Mouse (Mus musculus) intestine, postnatal 0 days (tissue): ENCODE measurements around the gene Arl6. TPM values are rescaled to one million over a fixed set of nuclear protein-coding genes. Genes with fewer than 3 reads are reported as not detected.
A peak's percentile ranks its signal among the peaks of the same experiment; 100 is the strongest.

Source experiments
- ATAC-seq: fragments of 200-750 bp; cut with Nextera tagmentation; 2 replicates; pipeline ENCODE4 v1.8.0; 2017; ENCODE audit warnings: mild to moderate bottlenecking, moderate TSS enrichment, moderate library complexity
- H3K27ac ChIP-seq: fragments of 300-500 bp; sonication (generic); 2 replicates; pipeline ENCODE4 v1.5.1; 2014; ENCODE audit warnings: mild to moderate bottlenecking, low read depth, low read length, moderate library complexity
- H3K27me3 ChIP-seq: fragments of 300-500 bp; sonication (generic); replicated peaks from 2 replicates; pipeline ENCODE4 v1.6.1; 2014; ENCODE audit warnings: low read length, mixed read lengths; ENCODE audit not compliant: control insufficient read depth, insufficient read depth
- H3K36me3 ChIP-seq: fragments of 300-500 bp; sonication (generic); 2 replicates; pipeline ENCODE4 v1.6.1; 2014; ENCODE audit warnings: mild to moderate bottlenecking, moderate library complexity; ENCODE audit not compliant: control insufficient read depth, insufficient read depth
- H3K4me1 ChIP-seq: fragments of 300-500 bp; sonication (generic); replicated peaks from 2 replicates; pipeline ENCODE4 v1.6.1; 2014; ENCODE audit warnings: antibody characterized with exemption, low read length, mixed read lengths; ENCODE audit not compliant: control insufficient read depth, insufficient read depth
- H3K4me2 ChIP-seq: fragments of 300-500 bp; sonication (generic); replicated peaks from 2 replicates; pipeline ENCODE4 v1.6.1; 2014; ENCODE audit warnings: low read depth, mild to moderate bottlenecking, moderate library complexity
- H3K4me3 ChIP-seq: fragments of 300-500 bp; sonication (generic); 2 replicates; pipeline ENCODE4 v1.5.1; 2014; ENCODE audit warnings: low read depth, low read length
- H3K9ac ChIP-seq: fragments of 300-500 bp; sonication (generic); 2 replicates; pipeline ENCODE4 v1.6.1; 2014; ENCODE audit warnings: mild to moderate bottlenecking, low read depth, low read length
- H3K9me3 ChIP-seq: fragments of 300-500 bp; sonication (generic); 2 replicates; pipeline ENCODE4 v1.6.1; 2016; ENCODE audit warnings: mixed run types; ENCODE audit not compliant: control insufficient read depth
- CTCF ChIP-seq: sonication (generic); IDR thresholded peaks from 2 replicates; pipeline ENCODE4 v1.5.1; 2016; ENCODE audit warnings: low read depth, mild to moderate bottlenecking, control low read depth, antibody characterized with exemption, moderate library complexity
- WGBS: fragments of 180-500 bp; shearing (Covaris S2); extraction: QIAGEN DNeasy Blood & Tissue Kit; methylation state at CpG from one replicate; pipeline ENCODE4 v1.1.7; 2014; 5-methylcytosine and 5-hydroxymethylcytosine counted together
- polyA plus RNA-seq: library from polyadenylated mRNA; unstranded; fragments of >200 nt; fragmentation: Nextera tagmentation; extraction: Ambion mirVana; gene quantifications from 2 replicates; pipeline ENCODE4 v1.2.1, GENCODE M21; 2015

Gene Arl6
- polyA plus RNA-seq, 1 experiment from 2014 or later, result 9.9 TPM

GRCm38 (mm10) chr16:59600311-59601251 is 38.6 kb downstream of the Arl6 start, which contains the start of gene Crybg3:
Gene Crybg3, minus strand, starts transcription at chr16:59600979.
- peak within 1 kb of the TSS; percentile 88 for H3K9ac ChIP-seq
- no peaks in the 10 kb centered on the region for H3K4me1 ChIP-seq
- ATAC-seq, result peak; percentile 98
- under 1% methylated on average over 83 of the region's 90 CpGs for WGBS
- peak within 1 kb of the TSS; percentile 90 for H3K4me2 ChIP-seq
- no peaks in the 10 kb centered on the region for H3K9me3 ChIP-seq
- no peaks in the 10 kb centered on the region for H3K36me3 ChIP-seq
- H3K4me3 ChIP-seq, result peak within 1 kb of the TSS; percentile 89
- peak; percentile 30; the same call in 1 of the 2 replicates for TF ChIP-seq CTCF
- no peaks in the 10 kb centered on the region for H3K27me3 ChIP-seq
- H3K27ac ChIP-seq, result peak within 1 kb of the TSS; percentile 86

- TF ChIP-seq CTCF, result no peak
- Histone ChIP-seq H3K4me1 (no peaks in the 10 kb centered on the region), H3K36me3 (no peaks in the 10 kb centered on the region), H3K9me3 (no peaks in the 10 kb centered on the region), H3K27ac (no peak overlapping the region; the same call in 1 of the 2 replicates), H3K4me2 (peak overlapping the region; percentile 90), H3K27me3 (no peaks in the 10 kb centered on the region), H3K4me3 (peak overlapping the region; percentile 89), H3K9ac (peak overlapping the region; percentile 88; the same call in 1 of the 2 replicates)
- 34% methylated on average over 17 of the region's 17 CpGs for WGBS
- ATAC-seq, result no peak
These were observed 39.6 kb downstream of the Arl6 start for GRCm38 (mm10) chr16:59599411-59600265.

- Histone ChIP-seq H3K4me3 (peak overlapping the region; percentile 89; the same call in 1 of the 2 replicates), H3K9ac (no peak overlapping the region), H3K4me2 (peak overlapping the region; percentile 90), H3K27me3 (no peaks in the 10 kb centered on the region), H3K36me3 (no peaks in the 10 kb centered on the region), H3K9me3 (no peaks in the 10 kb centered on the region), H3K4me1 (no peaks in the 10 kb centered on the region), H3K27ac (no peak overlapping the region)
- 56% methylated on average over 4 of the region's 4 CpGs for WGBS
- ATAC-seq, result no peak
- TF ChIP-seq CTCF, result no peak
These were observed 40.2 kb downstream of the Arl6 start for GRCm38 (mm10) chr16:59598997-59599396.

- H3K9ac ChIP-seq, result no peak overlapping the region
- no peaks in the 10 kb centered on the region for H3K9me3 ChIP-seq
- no peaks in the 10 kb centered on the region for H3K4me1 ChIP-seq
- H3K27ac ChIP-seq, result no peak overlapping the region
- no peak overlapping the region for H3K4me2 ChIP-seq
- H3K36me3 ChIP-seq, result no peaks in the 10 kb centered on the region
- no peak for TF ChIP-seq CTCF
- ATAC-seq, result no peak
- no peaks in the 10 kb centered on the region for H3K27me3 ChIP-seq
- WGBS, result 92% methylated on average over 6 of the region's 6 CpGs
- no peak overlapping the region for H3K4me3 ChIP-seq
These were observed 41.9 kb downstream of the Arl6 start for GRCm38 (mm10) chr16:59597256-59597655.

- Histone ChIP-seq H3K27ac (no peak overlapping the region), H3K9me3 (no peaks in the 10 kb centered on the region), H3K4me1 (no peaks in the 10 kb centered on the region), H3K36me3 (no peaks in the 10 kb centered on the region), H3K27me3 (no peaks in the 10 kb centered on the region), H3K4me2 (no peak overlapping the region), H3K4me3 (no peak overlapping the region), H3K9ac (no peak overlapping the region)
- no peak for TF ChIP-seq CTCF
- 60% methylated on average over 3 of the region's 3 CpGs for WGBS
- ATAC-seq, result no peak
These were observed 44.5 kb downstream of the Arl6 start for GRCm38 (mm10) chr16:59594714-59595113.

- no peak overlapping the region for H3K4me2 ChIP-seq
- 63% methylated on average over 6 of the region's 6 CpGs for WGBS
- no peaks in the 10 kb centered on the region for H3K9me3 ChIP-seq
- H3K4me1 ChIP-seq, result no peaks in the 10 kb centered on the region
- no peaks in the 10 kb centered on the region for H3K27me3 ChIP-seq
- no peak overlapping the region for H3K4me3 ChIP-seq
- no peak for ATAC-seq
- no peaks in the 10 kb centered on the region for H3K36me3 ChIP-seq
- no peak overlapping the region for H3K9ac ChIP-seq
- H3K27ac ChIP-seq, result no peak overlapping the region
- no peak for TF ChIP-seq CTCF
These were observed 48.4 kb downstream of the Arl6 start for GRCm38 (mm10) chr16:59590790-59591189.
